Mouse (Mus musculus) bone marrow macrophage, adult 2 months (primary cell): ENCODE results near the gene Cops4.

ENCODE experiments used
- CTCF ChIP-seq: IDR thresholded peaks from 2 replicates; pipeline ENCODE4 v1.5.1; 2012; ENCODE audit warnings: low read depth, mild to moderate bottlenecking, low read length, moderate library complexity
- POLR2A ChIP-seq: IDR thresholded peaks from 2 replicates; pipeline ENCODE4 v1.6.1; 2012; ENCODE audit warnings: mild to moderate bottlenecking, low read depth, low read length, borderline replicate concordance

DNA sequence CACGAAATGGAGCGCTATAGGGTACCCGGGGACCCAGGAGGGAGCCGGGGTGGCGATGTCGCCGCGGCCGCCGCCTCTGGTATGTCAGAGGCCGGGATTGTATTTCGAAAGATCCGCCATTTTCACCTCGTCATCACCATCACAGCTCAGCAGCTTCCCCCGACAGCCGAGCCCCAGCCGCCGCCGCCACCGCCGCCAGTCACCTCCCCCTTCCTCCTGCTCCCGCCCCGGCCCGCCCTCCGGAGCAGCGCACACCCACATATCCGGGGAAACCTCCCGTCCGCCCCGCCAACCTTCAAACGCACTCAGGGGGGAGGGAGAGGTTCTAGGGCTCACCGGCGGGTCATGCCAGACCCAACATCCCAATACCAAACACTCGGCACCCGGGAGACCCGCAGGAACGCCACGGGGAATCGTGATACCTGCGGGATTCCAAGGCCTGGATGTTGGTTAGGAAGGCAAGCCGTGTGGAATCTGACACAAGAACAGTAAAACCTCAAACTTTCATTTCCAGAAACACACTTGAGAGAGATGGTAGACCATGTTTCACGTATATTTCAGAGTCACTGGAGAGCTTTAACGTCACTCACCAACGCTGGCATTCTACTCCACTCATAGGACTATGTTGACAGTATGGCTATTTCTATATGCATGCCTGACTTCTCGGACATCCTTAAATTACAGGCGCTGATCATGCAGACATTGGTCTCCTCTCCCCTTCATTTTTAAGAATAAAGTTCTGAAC, 19.5 kb upstream of the Cops4 start:
- TF ChIP-seq POLR2A (no peak), CTCF (no peak)
